Mouse (Mus musculus) CH12.LX (cell line): Measurements from ENCODE around the gene Terb2. TPM values are rescaled to one million over a fixed set of nuclear protein-coding genes. Genes with fewer than 3 reads are reported as not detected.
"Not testable (repeated sequence)": the region's sequence is repeated elsewhere in the genome, so short reads cannot be mapped to it uniquely, and the experiment has no call there.

Experiments
- DNase-seq: peaks from one replicate; pipeline ENCODE4 v3.0.0-alpha.2; 2013; ENCODE audit errors: extremely low read depth
- H3K27ac ChIP-seq: 2 replicates; pipeline ENCODE4 v1.5.1; 2012; ENCODE audit warnings: low read depth, mild to moderate bottlenecking, control low read depth, moderate library complexity; ENCODE audit not compliant: insufficient read depth
- H3K27me3 ChIP-seq: replicated peaks from 2 replicates; pipeline ENCODE3; 2012; ENCODE audit warnings: inconsistent platforms
- H3K36me3 ChIP-seq, 2 experiments: replicated peaks in 1 of 2; 2 replicates each; pipeline versions ENCODE3 to v1.6.1; 2012; ENCODE audit warnings: inconsistent platforms in 1 of 2, low read length in 1 of 2, mild to moderate bottlenecking in 1 of 2, mixed read lengths in 1 of 2, moderate library complexity in 1 of 2; ENCODE audit not compliant: control insufficient read depth in 1 of 2, insufficient read depth in 1 of 2
- H3K4me1 ChIP-seq, 2 experiments: 2 replicates each; pipeline ENCODE4 v1.6.1; 2012; ENCODE audit warnings: inconsistent platforms in 1 of 2, moderate library complexity in 1 of 2; ENCODE audit not compliant: insufficient read depth in 2 of 2, control insufficient read depth in 1 of 2
- H3K4me2 ChIP-seq: 2 replicates; pipeline ENCODE4 v1.6.1; 2012; ENCODE audit warnings: low read depth, mild to moderate bottlenecking, control low read depth; ENCODE audit not compliant: poor library complexity, insufficient read depth, severe bottlenecking
- H3K4me3 ChIP-seq, 3 experiments: fragments of 150-350 bp in 1 of 3; sonication (generic) in 1 of 3; replicated peaks in 1 of 3; 2 replicates each; pipeline versions ENCODE3 to v1.5.1; 2011 to 2012; ENCODE audit warnings: low read depth in 2 of 3, low read length in 2 of 3, mild to moderate bottlenecking in 2 of 3, moderate library complexity in 2 of 3, control low read depth in 1 of 3, improper control_type of control experiment in 1 of 3, inconsistent platforms in 1 of 3, mixed read lengths in 1 of 3; ENCODE audit not compliant: poor library complexity in 1 of 3
- H3K79me2 ChIP-seq: replicated peaks from 2 replicates; pipeline ENCODE4 v1.6.1; 2012; ENCODE audit warnings: mild to moderate bottlenecking, moderate library complexity; ENCODE audit not compliant: control insufficient read depth, poor library complexity, insufficient read depth, severe bottlenecking; ENCODE audit errors: extremely low read depth
- H3K9ac ChIP-seq: 2 replicates; pipeline ENCODE4 v1.6.1; 2012; ENCODE audit warnings: low read depth, mild to moderate bottlenecking, control low read depth, moderate library complexity; ENCODE audit not compliant: insufficient read depth
- H3K9me3 ChIP-seq: replicated peaks from 2 replicates; pipeline ENCODE3; 2012; ENCODE audit warnings: low read length, inconsistent platforms, mixed read lengths
- CHD1 ChIP-seq: IDR thresholded peaks from 2 replicates; pipeline ENCODE4 v1.6.1; 2012; ENCODE audit warnings: low read depth, low read length, improper control_type of control experiment, inconsistent platforms
- ELF1 ChIP-seq: IDR thresholded peaks from 2 replicates; pipeline ENCODE4 v1.6.1; 2014; ENCODE audit warnings: low read depth, mild to moderate bottlenecking, inconsistent platforms, low read length, improper control_type of control experiment
- IRF4 ChIP-seq: IDR thresholded peaks from 2 replicates; pipeline ENCODE4 v1.6.1; 2014; ENCODE audit warnings: low read depth, mild to moderate bottlenecking, inconsistent platforms, low read length, improper control_type of control experiment
- JUND ChIP-seq: conservative IDR thresholded peaks from 2 replicates; pipeline ENCODE4 v1.6.1; 2011; ENCODE audit warnings: low read depth, low read length, improper control_type of control experiment
- KAT2A ChIP-seq: IDR thresholded peaks from 2 replicates; pipeline ENCODE4 v1.6.1; 2012; ENCODE audit warnings: low read length, improper control_type of control experiment, inconsistent platforms; ENCODE audit not compliant: insufficient replicate concordance
- MAFK ChIP-seq: IDR thresholded peaks from 2 replicates; pipeline ENCODE4 v1.6.1; 2011; ENCODE audit warnings: low read length, improper control_type of control experiment; ENCODE audit not compliant: insufficient replicate concordance
- MAX ChIP-seq: IDR thresholded peaks from 2 replicates; pipeline ENCODE4 v1.6.1; 2011; ENCODE audit warnings: low read length, improper control_type of control experiment
- MEF2A ChIP-seq: IDR thresholded peaks from 2 replicates; pipeline ENCODE4 v1.6.1; 2014; ENCODE audit warnings: low read depth, mild to moderate bottlenecking, inconsistent platforms, low read length, improper control_type of control experiment, borderline replicate concordance
- NELFE ChIP-seq: IDR thresholded peaks from 2 replicates; pipeline ENCODE4 v1.6.1; 2011; ENCODE audit warnings: low read depth, low read length, improper control_type of control experiment
- RAD21 ChIP-seq: IDR thresholded peaks from 2 replicates; pipeline ENCODE4 v1.6.1; 2011; ENCODE audit warnings: low read depth, mild to moderate bottlenecking, low read length, improper control_type of control experiment, moderate library complexity
- SMC3 ChIP-seq: IDR thresholded peaks from 2 replicates; pipeline ENCODE4 v1.6.1; 2011; ENCODE audit warnings: low read depth, low read length, improper control_type of control experiment
- TBP ChIP-seq: conservative IDR thresholded peaks from 2 replicates; pipeline ENCODE4 v1.6.1; 2011; ENCODE audit warnings: low read depth, low read length, improper control_type of control experiment
- ZC3H11A ChIP-seq: IDR thresholded peaks from 2 replicates; pipeline ENCODE4 v1.6.1; 2012; ENCODE audit warnings: low read depth, mild to moderate bottlenecking, inconsistent platforms, low read length, improper control_type of control experiment
- ZKSCAN1 ChIP-seq: IDR thresholded peaks from 2 replicates; pipeline ENCODE4 v1.6.1; 2012; ENCODE audit warnings: low read depth, inconsistent platforms, low read length, improper control_type of control experiment, borderline replicate concordance
- ZMIZ1 ChIP-seq: IDR thresholded peaks from 2 replicates; pipeline ENCODE4 v1.6.1; 2012; ENCODE audit warnings: low read depth, mild to moderate bottlenecking, inconsistent platforms, low read length, improper control_type of control experiment
- ZNF384 ChIP-seq: IDR thresholded peaks from 2 replicates; pipeline ENCODE4 v1.6.1; 2012; ENCODE audit warnings: low read depth, low read length, improper control_type of control experiment, inconsistent platforms
- dilution Hi-C: fragments of 300-500 bp; cut with MboI; formaldehyde crosslinking; loops from 2 replicates; pipeline ENCODE4 v1.14.3; 2020; ENCODE audit warnings: low sequenced_read_pairs; ENCODE audit not compliant: extremely low pct_unique_long_range_greater_than_20kb, extremely low pct_ligation_motif_present
- in situ Hi-C: fragments of 300-500 bp; cut with MboI; formaldehyde crosslinking; loops from 3 replicates; pipeline ENCODE4 v1.14.3; 2019; ENCODE audit warnings: low sequenced_read_pairs, low pct_ligation_motif_present, low pct_unique_long_range_greater_than_20kb, mixed read lengths
- polyA plus RNA-seq: library from polyadenylated mRNA; unstranded; fragments of >175 nt; gene quantifications from 2 replicates; pipeline ENCODE4 v1.2.1, GENCODE M21; 2012; ENCODE audit warnings: low read depth; ENCODE audit not compliant: insufficient read length
- total RNA-seq, 2 experiments: library from RNA; depleted of rRNA; stranded (reverse); fragments of 300-350 nt in 1 of 2; fragments of >200 nt in 1 of 2; gene quantifications; 2 replicates each; pipeline ENCODE4 v1.2.3; 2012 to 2014

Terb2 gene
- total and polyA plus RNA-seq, 3 experiments: not detected

DNA sequence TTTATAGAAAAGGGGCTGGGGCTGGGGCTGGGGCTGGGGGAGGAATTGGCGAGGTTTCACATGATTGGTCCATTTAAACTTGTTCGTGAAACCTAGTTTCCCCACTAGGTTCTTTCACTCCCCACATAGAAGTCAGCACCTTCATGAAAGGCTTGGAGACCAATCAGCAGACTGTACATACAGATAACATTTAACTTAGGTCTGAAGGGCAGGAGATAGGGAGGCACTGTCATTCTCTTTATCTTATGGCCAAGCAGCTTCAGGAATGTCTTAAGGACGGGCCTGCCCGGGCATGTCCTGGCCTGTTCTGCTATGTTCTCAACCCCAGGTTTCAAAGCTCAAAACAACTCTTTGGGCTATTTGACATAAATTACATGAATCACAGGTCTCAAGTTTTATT is 31.0 kb downstream of the Terb2 start:
- DNase-seq, H3K27ac ChIP-seq, H3K36me3 ChIP-seq, H3K4me3 ChIP-seq, H3K9ac ChIP-seq, in situ Hi-C loops, H3K4me1 ChIP-seq, H3K4me2 ChIP-seq, H3K79me2 ChIP-seq, H3K9me3 ChIP-seq, dilution Hi-C loops, H3K27me3 ChIP-seq: not testable (repeated sequence)

DNA sequence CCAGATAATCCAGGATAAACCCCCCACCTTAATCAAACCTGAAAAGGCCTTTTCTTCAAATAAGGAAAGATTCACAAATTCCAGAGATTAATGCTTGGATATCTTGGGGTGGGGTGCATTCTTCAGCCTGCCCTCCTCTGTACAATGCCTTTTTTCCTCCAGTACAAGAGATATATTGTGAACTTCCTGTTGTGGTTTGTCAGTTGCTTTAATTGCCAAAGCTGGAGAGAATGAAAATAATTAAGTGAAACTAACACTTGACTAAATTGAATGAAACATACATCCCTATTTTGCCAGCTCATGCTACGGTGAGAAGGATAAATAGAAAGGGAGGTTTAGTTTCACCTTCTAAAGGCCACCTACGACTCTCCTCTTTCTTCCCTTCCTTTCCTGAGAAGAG is 32.2 kb downstream of the Terb2 start:
- H3K4me3 ChIP-seq: no peak overlapping the region
- H3K36me3 ChIP-seq: no peaks in the 10 kb centered on the region
- no peak overlapping the region for H3K9ac ChIP-seq
- no peak for DNase-seq
- no peak overlapping the region for H3K4me2 ChIP-seq
- no peaks in the 10 kb centered on the region for H3K9me3 ChIP-seq
- no peaks in the 10 kb centered on the region for H3K79me2 ChIP-seq
- H3K4me1 ChIP-seq: peaks cover 0 to 8% of the 10 kb centered on the region in 2 experiments; a peak in 2 of 4 replicates
- no peak overlapping the region for H3K27ac ChIP-seq
- TF ChIP-seq CHD1: no peak
- no peak for TF ChIP-seq ELF1
- TF ChIP-seq ZKSCAN1: no peak
- TF ChIP-seq JUND: no peak
- TF ChIP-seq IRF4: no peak
- TF ChIP-seq KAT2A: no peak
- no peak for TF ChIP-seq NELFE
- TF ChIP-seq TBP: no peak
- TF ChIP-seq MAX: no peak
- no peak for TF ChIP-seq RAD21
- TF ChIP-seq SMC3: no peak
- no peak for TF ChIP-seq ZC3H11A
- TF ChIP-seq MAFK: no peak
- no peak for TF ChIP-seq MEF2A
- no peak for TF ChIP-seq ZNF384
- TF ChIP-seq ZMIZ1: no peak
- dilution Hi-C loops (no loop called here), in situ Hi-C loops (no loop called here)
- H3K27me3 ChIP-seq: no peaks in the 10 kb centered on the region
